Mouse (Mus musculus) midbrain, embryonic 12.5 days (tissue): ENCODE data around the gene Gm28372. TPM values are rescaled to one million over a fixed set of nuclear protein-coding genes. Genes with fewer than 3 reads are reported as not detected.
A peak's percentile ranks its signal among the peaks of the same experiment; 100 is the strongest.

Experiments
- ATAC-seq: fragments of 200-750 bp; cut with Nextera tagmentation; 2 replicates; pipeline ENCODE4 v1.8.0; 2017; ENCODE audit warnings: low read depth, moderate TSS enrichment, moderate library complexity; ENCODE audit not compliant: low FRiP score
- H3K27ac ChIP-seq: fragments of 300-500 bp; sonication (generic); replicated peaks from 2 replicates; pipeline ENCODE4 v1.5.1; 2016; ENCODE audit warnings: mild to moderate bottlenecking
- H3K27me3 ChIP-seq: fragments of 300-500 bp; sonication (generic); 2 replicates; pipeline ENCODE4 v1.6.1; 2016; ENCODE audit warnings: mild to moderate bottlenecking
- H3K36me3 ChIP-seq: fragments of 300-500 bp; sonication (generic); 2 replicates; pipeline ENCODE4 v1.6.1; 2016
- H3K4me1 ChIP-seq: fragments of 300-500 bp; sonication (generic); 2 replicates; pipeline ENCODE4 v1.6.1; 2016
- H3K4me2 ChIP-seq: fragments of 300-500 bp; sonication (generic); replicated peaks from 2 replicates; pipeline ENCODE4 v1.6.1; 2016; ENCODE audit warnings: mild to moderate bottlenecking, moderate library complexity
- H3K4me3 ChIP-seq: fragments of 300-500 bp; sonication (generic); 2 replicates; pipeline ENCODE4 v1.5.1; 2016; ENCODE audit warnings: mild to moderate bottlenecking
- H3K9ac ChIP-seq: fragments of 300-500 bp; sonication (generic); replicated peaks from 2 replicates; pipeline ENCODE4 v1.6.1; 2016; ENCODE audit warnings: mild to moderate bottlenecking, moderate library complexity
- H3K9me3 ChIP-seq: fragments of 300-500 bp; sonication (generic); 2 replicates; pipeline ENCODE4 v1.6.1; 2016; ENCODE audit warnings: mild to moderate bottlenecking
- WGBS: fragments of 180-500 bp; shearing (Covaris S2); methylation state at CpG from one replicate; pipeline ENCODE4 v1.1.7; 2016; 5-methylcytosine and 5-hydroxymethylcytosine counted together
- polyA plus RNA-seq: library from polyadenylated mRNA; unstranded; fragments of >200 nt; fragmentation: Nextera tagmentation; extraction: Ambion mirVana; gene quantifications from 2 replicates; pipeline ENCODE4 v1.2.1, GENCODE M21; 2016

The Gm28372 gene
- polyA plus RNA-seq, 1 experiment from 2014 or later: 0.23 TPM

DNA sequence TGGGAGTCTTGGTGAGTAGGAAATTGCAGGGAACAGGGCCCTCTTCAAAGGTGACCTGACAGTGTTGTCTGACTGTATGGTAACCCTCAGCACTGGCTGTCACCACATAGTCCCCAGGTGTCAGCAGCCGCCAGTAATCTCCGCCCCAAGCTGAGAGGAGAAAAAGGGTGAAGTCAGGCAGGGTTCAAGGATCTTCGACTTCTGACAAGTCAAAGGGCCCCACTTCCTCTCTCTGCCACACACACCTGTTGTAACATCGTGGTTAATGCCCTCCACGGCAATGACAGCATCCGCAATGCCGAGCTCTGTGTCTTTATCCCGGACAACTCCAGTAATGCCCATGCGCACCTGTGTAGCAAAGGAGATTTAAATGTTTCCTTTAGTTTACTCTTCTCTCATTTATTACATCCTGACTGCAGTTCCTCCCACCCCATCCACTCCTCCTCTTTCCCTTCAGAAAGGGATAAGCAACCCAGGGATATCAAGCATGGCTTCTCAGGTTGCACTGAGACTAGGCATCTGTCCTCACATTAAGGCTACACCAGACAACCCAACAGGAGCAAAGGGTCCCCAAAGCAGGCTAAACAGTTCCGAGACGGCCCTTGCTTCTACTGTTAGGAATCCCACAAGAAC is 13.9 kb upstream of the Gm28372 start:
- H3K27ac ChIP-seq: no peak overlapping the region
- H3K9ac ChIP-seq: no peak overlapping the region
- WGBS: 84% methylated on average over 11 of the region's 11 CpGs
- H3K36me3 ChIP-seq: peaks cover 8% of the 10 kb centered on the region; the same call in 1 of the 2 replicates
- no peak overlapping the region for H3K4me2 ChIP-seq
- H3K27me3 ChIP-seq: peaks cover 2% of the 10 kb centered on the region; the same call in 1 of the 2 replicates
- ATAC-seq: no peak
- no peaks in the 10 kb centered on the region for H3K4me1 ChIP-seq
- H3K9me3 ChIP-seq: no peaks in the 10 kb centered on the region
- no peak overlapping the region for H3K4me3 ChIP-seq

DNA sequence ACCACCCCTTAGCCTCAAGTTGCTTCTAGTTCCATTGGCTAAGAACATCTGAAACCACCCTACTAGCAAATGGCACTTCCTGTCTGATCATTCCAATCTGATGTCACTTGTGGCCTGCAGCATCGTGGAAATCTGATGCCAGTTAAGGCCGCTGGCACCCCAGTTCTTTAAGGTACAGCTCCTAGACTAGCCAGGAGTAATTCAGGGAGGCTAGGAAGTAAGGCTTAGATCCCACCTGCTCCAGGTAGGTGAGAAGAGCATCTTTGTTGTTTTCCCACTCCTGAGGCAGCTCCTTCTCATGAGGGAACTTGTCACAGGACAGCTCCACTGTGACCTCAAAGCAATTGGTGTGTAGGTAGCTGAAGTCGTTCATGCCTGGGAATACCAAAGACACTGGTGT is 12.2 kb upstream of the Gm28372 start:
- Histone ChIP-seq H3K4me1 (peaks cover 13% of the 10 kb centered on the region), H3K36me3 (peaks cover 8% of the 10 kb centered on the region; the same call in 1 of the 2 replicates), H3K4me2 (no peak overlapping the region), H3K9ac (no peak overlapping the region), H3K27ac (no peak overlapping the region), H3K9me3 (no peaks in the 10 kb centered on the region), H3K27me3 (peaks cover 12% of the 10 kb centered on the region), H3K4me3 (no peak overlapping the region)
- 89% methylated on average over 3 of the region's 3 CpGs for WGBS
- no peak for ATAC-seq

DNA sequence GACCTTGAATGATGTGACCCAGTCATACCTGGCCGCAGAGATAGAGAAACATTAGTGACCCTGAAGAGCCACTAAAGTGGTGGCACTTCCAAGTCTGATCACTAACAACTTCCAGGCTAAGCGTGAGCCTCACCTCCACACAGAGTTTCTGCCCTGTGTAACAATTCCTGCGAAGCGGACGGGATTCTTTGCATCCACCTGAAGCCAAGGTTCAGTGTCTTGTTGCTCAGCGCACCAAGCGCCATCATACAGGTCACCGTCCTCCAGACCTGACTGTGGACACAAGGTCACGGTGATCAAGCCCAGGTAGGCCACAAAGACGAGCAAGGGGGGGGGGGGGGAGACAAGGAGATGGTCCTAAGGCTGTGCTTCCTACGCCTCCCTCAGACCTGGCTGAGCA is 9.3 kb upstream of the Gm28372 start:
- no peak overlapping the region for H3K9ac ChIP-seq
- H3K27me3 ChIP-seq: peaks cover 28% of the 10 kb centered on the region
- no peak for ATAC-seq
- no peak overlapping the region for H3K4me2 ChIP-seq
- H3K27ac ChIP-seq: no peak overlapping the region
- whole genome bisulfite sequencing: 93% methylated on average over 11 of the region's 11 CpGs
- H3K4me1 ChIP-seq: peaks cover 17% of the 10 kb centered on the region
- no peaks in the 10 kb centered on the region for H3K9me3 ChIP-seq
- no peak overlapping the region for H3K4me3 ChIP-seq
- peaks cover 8% of the 10 kb centered on the region; the same call in 1 of the 2 replicates for H3K36me3 ChIP-seq

DNA sequence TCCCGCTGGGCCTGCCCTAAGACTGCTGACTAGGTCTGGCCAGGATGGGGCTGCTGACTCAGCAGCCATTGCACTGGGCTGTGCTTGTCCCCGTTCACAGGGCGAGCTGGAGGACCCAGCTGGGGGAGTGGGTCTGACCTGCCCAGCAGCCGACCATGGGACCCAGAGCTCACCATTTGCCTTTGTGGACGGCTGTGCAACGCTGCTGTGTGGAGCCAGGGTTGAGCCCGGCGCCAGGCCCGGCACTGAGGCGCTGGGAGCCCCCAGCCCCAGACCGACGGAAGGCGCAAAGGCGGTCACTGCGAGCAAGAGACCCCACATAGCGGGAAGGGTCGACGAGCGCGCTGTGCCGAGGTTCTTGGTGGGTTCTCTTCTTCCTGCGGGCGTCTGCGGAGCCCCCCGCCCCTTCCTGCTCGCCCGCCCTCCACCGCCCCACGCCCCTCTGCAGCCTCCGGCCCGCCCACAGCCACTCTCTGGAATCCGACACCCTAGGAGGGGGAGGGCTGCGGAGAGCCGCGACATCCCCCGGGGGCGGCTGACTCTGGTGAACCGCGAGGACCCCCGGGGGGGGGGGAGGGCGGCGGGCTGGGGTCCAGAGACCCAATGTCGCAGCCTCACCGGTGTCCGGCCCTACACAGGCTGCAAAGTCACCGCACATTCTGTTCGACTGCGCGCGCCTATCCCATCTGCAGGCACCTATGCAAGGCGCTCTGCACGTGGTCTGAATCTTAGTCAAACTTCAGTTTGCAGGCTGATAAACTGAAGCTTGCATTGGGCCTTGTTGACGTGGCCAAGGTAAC is 7.7 kb upstream of the Gm28372 start, which contains the start of gene Cpxm1:
Gene Cpxm1, minus strand, starts transcription at position 389 of the 800 bp plus-strand sequence.
- Histone ChIP-seq H3K4me2 (peak within 1 kb of the TSS; percentile 99), H3K27ac (no peak within 1 kb of the TSS), H3K4me1 (peaks cover 23% of the 10 kb centered on the region), H3K36me3 (peaks cover 8% of the 10 kb centered on the region; the same call in 1 of the 2 replicates), H3K4me3 (peak within 1 kb of the TSS; percentile 59), H3K9ac (peak within 1 kb of the TSS; percentile 73), H3K27me3 (peaks cover 28% of the 10 kb centered on the region), H3K9me3 (no peaks in the 10 kb centered on the region)
- ATAC-seq: peak; percentile 86
- WGBS: under 1% methylated on average over 42 of the region's 53 CpGs

DNA sequence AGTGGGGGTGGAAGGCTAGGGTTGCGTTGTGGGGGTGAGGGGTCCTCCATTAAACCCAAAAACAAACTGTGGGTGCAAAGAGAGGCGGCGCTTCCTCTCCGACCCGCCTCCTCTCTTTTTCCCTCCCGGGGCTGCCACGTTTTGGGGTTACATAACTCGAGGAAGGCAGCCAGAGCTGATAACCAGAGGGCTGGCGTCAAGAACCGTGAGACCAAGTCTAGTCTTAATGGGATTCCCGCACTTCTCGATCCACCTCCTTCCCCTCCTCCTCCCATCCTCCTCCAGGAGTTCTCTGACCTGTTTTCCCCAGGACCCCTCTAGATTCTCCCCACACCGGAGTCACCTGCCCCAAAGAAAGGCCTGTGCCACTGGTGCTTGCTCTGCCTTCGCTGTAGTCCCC is 6.9 kb upstream of the Gm28372 start:
- Histone ChIP-seq H3K27ac (no peak overlapping the region), H3K4me1 (peaks cover 23% of the 10 kb centered on the region), H3K9me3 (no peaks in the 10 kb centered on the region), H3K27me3 (peaks cover 31% of the 10 kb centered on the region), H3K36me3 (peaks cover 8% of the 10 kb centered on the region; the same call in 1 of the 2 replicates), H3K4me3 (peak overlapping the region; percentile 59), H3K4me2 (peak overlapping the region; percentile 99), H3K9ac (no peak overlapping the region)
- no peak for ATAC-seq
- WGBS: 10% methylated on average over 14 of the region's 14 CpGs

DNA sequence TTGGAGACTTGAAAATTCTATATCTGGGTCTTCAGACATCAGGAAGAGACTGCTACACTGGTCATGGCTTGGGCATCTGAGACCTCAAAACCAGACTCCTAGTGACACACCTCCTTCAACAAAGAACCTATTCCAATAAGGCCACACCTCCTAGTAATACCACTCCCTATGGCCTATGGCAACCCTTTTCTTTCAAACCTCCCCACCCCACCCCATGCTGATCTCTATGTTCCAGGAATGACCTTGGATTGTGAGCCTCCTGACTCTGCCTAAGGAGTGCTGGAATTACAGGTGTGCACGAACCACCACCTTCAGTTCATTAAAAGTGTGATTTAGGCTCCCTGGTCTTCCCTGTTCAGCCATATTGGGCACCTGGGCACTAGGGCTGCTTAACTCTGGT is 5.0 kb upstream of the Gm28372 start:
- Histone ChIP-seq H3K27ac (no peak overlapping the region), H3K27me3 (peaks cover 31% of the 10 kb centered on the region), H3K9ac (no peak overlapping the region), H3K36me3 (no peaks in the 10 kb centered on the region), H3K4me2 (no peak overlapping the region), H3K4me1 (peaks cover 23% of the 10 kb centered on the region), H3K4me3 (no peak overlapping the region), H3K9me3 (no peaks in the 10 kb centered on the region)
- no peak for ATAC-seq
- 91% methylated on average over 1 of the region's 1 CpGs for WGBS

DNA sequence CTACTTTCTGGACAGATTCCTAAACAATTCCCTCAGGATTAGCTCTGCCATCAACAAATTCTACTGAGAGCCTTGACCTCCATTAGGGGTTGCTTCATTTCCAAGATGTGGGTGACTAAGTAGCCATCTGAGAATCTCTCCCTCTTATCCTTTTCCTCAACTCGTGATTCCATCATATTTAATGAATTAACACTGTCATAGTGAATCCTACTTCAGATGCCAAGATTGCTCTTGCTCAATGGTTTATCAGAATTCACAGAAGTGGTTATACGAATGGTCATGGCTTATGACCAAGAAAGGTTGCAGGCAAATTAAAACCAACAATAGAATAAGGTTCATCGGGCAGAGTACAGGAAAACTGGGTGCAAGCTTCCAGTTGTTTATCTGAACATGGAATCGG is 3.1 kb upstream of the Gm28372 start:
- Histone ChIP-seq H3K4me1 (peaks cover 19% of the 10 kb centered on the region), H3K4me3 (no peak overlapping the region), H3K27me3 (peaks cover 30% of the 10 kb centered on the region), H3K27ac (no peak overlapping the region), H3K36me3 (no peaks in the 10 kb centered on the region), H3K9ac (no peak overlapping the region), H3K4me2 (no peak overlapping the region), H3K9me3 (no peaks in the 10 kb centered on the region)
- no peak for ATAC-seq
- whole genome bisulfite sequencing: 86% methylated on average over 4 of the region's 4 CpGs

DNA sequence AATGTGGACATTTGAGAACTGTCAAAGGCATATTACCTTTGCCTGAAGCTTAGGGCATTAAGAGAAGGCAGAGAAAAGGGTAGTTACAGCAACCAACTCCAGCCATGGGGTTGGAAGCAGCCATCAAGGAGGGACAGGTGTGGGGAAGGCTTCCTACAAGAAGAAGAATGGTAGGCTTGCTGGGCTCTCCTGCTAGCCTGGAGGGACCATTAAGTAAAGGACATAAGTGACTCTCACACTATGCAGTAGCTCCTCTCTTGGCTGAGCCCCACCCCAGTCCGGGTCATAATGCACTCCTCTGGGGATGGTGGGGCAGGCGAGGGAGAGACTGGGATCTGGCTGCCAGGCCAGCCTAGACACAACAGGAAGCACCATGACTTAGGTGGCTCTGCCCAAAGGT is 1.1 kb downstream of the Gm28372 start, which contains the start of gene Tmem239:
Gene Tmem239, plus strand, starts transcription at position 301 of the 400 bp plus-strand sequence.
- WGBS: 92% methylated on average over 2 of the region's 2 CpGs
- Histone ChIP-seq H3K4me3 (no peak within 1 kb of the TSS), H3K27me3 (peaks cover 9% of the 10 kb centered on the region), H3K4me1 (peaks cover 7% of the 10 kb centered on the region; the same call in 1 of the 2 replicates), H3K36me3 (no peaks in the 10 kb centered on the region), H3K9ac (no peak within 1 kb of the TSS), H3K4me2 (no peak within 1 kb of the TSS), H3K9me3 (no peaks in the 10 kb centered on the region), H3K27ac (no peak within 1 kb of the TSS)
- ATAC-seq: no peak

DNA sequence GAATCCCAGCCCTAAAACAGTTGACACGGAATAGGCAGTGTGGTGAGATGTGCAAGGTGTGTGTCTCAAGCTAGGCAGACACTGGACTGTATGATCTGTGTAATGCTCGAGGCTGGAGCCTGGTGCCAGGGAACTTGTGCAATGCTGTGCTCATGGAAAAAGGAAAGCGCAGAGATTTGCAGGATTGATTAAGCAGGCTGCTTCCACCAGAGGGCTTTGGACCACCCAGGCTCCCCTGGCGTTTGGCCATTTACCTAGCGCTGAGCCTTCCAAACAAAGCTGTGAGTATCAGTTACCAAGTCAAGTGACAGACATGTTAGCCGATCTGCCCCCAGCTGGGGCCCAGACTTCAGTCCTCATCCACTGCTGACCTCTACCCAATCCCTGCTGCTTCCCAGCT is 3.2 kb downstream of the Gm28372 start:
- ATAC-seq: no peak
- 17% methylated on average over 6 of the region's 6 CpGs for WGBS

DNA sequence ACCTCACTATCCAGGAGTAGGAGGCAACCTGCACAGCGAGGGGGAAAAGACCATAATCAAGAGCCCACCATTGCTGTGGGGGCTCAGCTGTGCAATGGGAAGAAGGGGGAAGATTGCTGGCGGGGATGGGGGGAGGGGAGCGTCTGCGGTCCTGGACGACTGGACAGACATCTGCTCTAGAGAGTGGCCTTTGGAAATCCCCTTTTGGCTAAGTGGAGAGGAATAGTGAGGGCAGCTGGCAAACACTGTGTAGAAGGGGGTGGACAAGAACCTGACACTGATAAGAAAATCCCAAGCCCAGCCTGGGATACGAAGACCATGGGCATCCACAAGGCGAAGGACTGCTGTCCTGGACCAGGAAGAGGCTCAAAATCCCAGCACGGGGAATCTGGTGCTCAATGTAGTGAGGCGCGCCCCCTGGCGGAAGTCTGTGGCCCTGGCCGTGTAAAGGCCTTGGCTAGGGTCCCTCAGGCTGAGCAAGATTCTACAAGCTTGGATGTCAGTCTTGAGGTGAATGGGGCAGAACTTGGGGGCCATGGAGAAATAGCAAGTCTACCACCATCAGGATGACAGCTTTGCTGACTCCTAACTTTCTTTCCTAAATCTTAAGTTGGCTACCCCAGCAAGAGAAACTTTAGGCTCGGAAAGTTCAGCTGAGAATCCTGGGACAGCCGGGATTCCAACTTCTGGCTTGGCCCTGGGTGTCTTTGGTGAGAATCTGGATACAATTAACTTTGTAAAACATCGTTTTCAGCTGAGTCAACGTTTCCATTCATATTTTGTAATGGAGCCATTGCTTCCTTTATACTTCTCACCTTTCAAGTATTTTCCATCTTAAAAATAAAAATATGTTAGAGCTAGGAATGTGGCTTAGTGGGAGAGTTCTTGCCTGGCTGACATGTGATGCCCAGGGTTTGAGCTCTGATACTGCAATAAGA is 6.8 kb downstream of the Gm28372 start:
- H3K4me3 ChIP-seq: no peak overlapping the region
- WGBS: 38% methylated on average over 16 of the region's 16 CpGs
- H3K9me3 ChIP-seq: no peaks in the 10 kb centered on the region
- no peaks in the 10 kb centered on the region for H3K27me3 ChIP-seq
- no peak overlapping the region for H3K27ac ChIP-seq
- H3K4me2 ChIP-seq: no peak overlapping the region
- ATAC-seq: peak; percentile 78
- no peak overlapping the region for H3K9ac ChIP-seq
- H3K4me1 ChIP-seq: 0 out of 2 replicates have a peak, but pooled peaks cover 5% of the 10 kb centered on the region
- no peaks in the 10 kb centered on the region for H3K36me3 ChIP-seq

More for the DNA sequence above, 3.2 kb downstream of the Gm28372 start:
- H3K4me2 ChIP-seq: no peak overlapping the region
- no peak overlapping the region for H3K27ac ChIP-seq
- H3K9ac ChIP-seq: no peak overlapping the region
- no peaks in the 10 kb centered on the region for H3K9me3 ChIP-seq
- peaks cover 6% of the 10 kb centered on the region; the same call in 1 of the 2 replicates for H3K27me3 ChIP-seq
- H3K4me3 ChIP-seq: no peak overlapping the region
- H3K36me3 ChIP-seq: no peaks in the 10 kb centered on the region
- 0 out of 2 replicates have a peak, but pooled peaks cover 5% of the 10 kb centered on the region for H3K4me1 ChIP-seq

DNA sequence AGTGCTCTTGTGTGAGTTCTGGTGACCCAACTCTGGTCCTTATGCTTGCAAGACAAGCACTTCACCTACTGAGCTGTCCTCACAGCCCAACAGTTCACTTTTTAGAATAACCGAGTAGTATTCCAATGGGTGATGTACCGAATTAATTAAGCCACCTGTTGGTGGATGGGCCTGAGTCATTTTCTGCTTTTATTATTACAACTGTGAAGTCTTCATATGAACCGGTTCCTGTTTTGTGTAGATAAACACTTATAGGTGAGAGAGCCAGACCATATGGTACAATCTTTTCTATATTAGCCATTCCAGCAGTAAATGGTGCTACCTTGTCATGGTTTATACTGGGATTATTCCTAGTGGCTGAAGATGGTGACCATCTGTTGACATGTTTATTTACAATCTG is 7.7 kb downstream of the Gm28372 start:
- no peak for ATAC-seq
- H3K27me3 ChIP-seq: no peaks in the 10 kb centered on the region
- H3K36me3 ChIP-seq: no peaks in the 10 kb centered on the region
- no peaks in the 10 kb centered on the region for H3K9me3 ChIP-seq
- 0 out of 2 replicates have a peak, but pooled peaks cover 5% of the 10 kb centered on the region for H3K4me1 ChIP-seq
- no peak overlapping the region for H3K9ac ChIP-seq
- no peak overlapping the region for H3K4me2 ChIP-seq
- WGBS: 84% methylated on average over 3 of the region's 3 CpGs
- no peak overlapping the region for H3K27ac ChIP-seq
- no peak overlapping the region for H3K4me3 ChIP-seq
